Mouse (Mus musculus): ENCODE data around the gene Arid3a. TPM values are rescaled to one million over a fixed set of nuclear protein-coding genes. Genes with fewer than 3 reads are reported as not detected.
A peak's percentile ranks its signal among the peaks of the same experiment; 100 is the strongest.

The Arid3a gene
- polyA plus RNA-seq, 1 experiment, result 12.5 TPM

GRCm38 (mm10) chr10:79959847-79960601, 33.2 kb downstream of the Arid3a start, which contains the start of gene Wdr18:
Gene Wdr18, plus strand, starts transcription at chr10:79960152.
- Histone ChIP-seq H3K27ac (ENCODE audit: control insufficient read depth, insufficient read depth, low read length) (no peak within 1 kb of the TSS), H3K4me3 (ENCODE audit: control insufficient read depth, insufficient read depth, low read length) (peak within 1 kb of the TSS; percentile 74)

DNA sequence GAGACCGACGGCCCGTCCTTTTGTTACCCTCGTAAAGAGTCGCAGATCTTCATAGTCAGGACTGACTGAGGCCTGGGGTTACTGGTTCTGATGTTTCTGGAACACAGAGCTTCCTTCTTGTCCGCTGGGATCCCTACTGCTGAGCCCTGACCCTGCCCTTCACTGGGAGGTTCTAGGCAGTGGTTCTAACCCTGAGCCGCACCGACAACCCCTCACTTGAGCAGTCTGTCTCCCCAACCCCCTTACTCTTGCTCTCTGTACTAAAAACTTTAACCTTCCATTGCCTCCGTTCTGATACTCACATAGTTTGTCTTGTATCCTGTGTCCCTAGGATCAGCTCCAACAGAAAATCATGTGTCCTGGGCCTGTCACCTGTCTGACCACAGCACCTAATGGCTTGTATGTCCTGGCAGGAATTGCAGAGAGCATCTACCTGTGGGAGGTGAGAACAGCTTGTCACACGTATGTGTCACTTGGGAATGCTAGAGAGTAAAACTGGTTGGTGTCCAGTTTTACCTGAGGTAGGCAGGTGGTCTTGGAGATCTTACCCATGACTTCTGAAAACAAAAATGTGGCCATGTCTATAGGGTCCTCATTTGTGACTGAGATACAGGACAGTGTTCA, 33.9 kb downstream of the Arid3a start:
- Histone ChIP-seq H3K27ac (ENCODE audit: control insufficient read depth, insufficient read depth, low read length) (no peak overlapping the region), H3K4me1 (replicated peaks; ENCODE audit: control insufficient read depth, insufficient read depth, low read length) (peaks cover 8% of the 10 kb centered on the region), H3K27me3 (ENCODE audit: control insufficient read depth, insufficient read depth, low read length) (no peaks in the 10 kb centered on the region), H3K36me3 (ENCODE audit: control insufficient read depth, insufficient read depth, low read length) (no peaks in the 10 kb centered on the region; the same call in 1 of the 2 replicates), H3K4me3 (ENCODE audit: control insufficient read depth, insufficient read depth, low read length) (peak overlapping the region; percentile 74)
- TF ChIP-seq POLR2A (IDR thresholded peaks at IDR 0.05; ENCODE audit: control insufficient read depth, extremely low read depth, insufficient read depth, low read length, poor library complexity) (no peak), CTCF (IDR thresholded peaks at IDR 0.05; ENCODE audit: borderline replicate concordance, control insufficient read depth, extremely low read depth, insufficient read depth, low read length, poor library complexity) (no peak)
- WGBS, result 13% methylated on average over 10 of the region's 10 CpGs
- DNase-seq, result no peak

More at GRCm38 (mm10) chr10:79959847-79960601, 33.2 kb downstream of the Arid3a start, which contains the start of gene Wdr18:
- peak; percentile 99 for DNase-seq
- peak; percentile 58 for TF ChIP-seq POLR2A (IDR thresholded peaks at IDR 0.05; ENCODE audit: control insufficient read depth, extremely low read depth, insufficient read depth, low read length, poor library complexity)
- peak; percentile 95 for TF ChIP-seq CTCF (IDR thresholded peaks at IDR 0.05; ENCODE audit: borderline replicate concordance, control insufficient read depth, extremely low read depth, insufficient read depth, low read length, poor library complexity)
- Histone ChIP-seq H3K27me3 (ENCODE audit: control insufficient read depth, insufficient read depth, low read length) (no peaks in the 10 kb centered on the region), H3K4me1 (replicated peaks; ENCODE audit: control insufficient read depth, insufficient read depth, low read length) (peaks cover 8% of the 10 kb centered on the region), H3K36me3 (ENCODE audit: control insufficient read depth, insufficient read depth, low read length) (no peaks in the 10 kb centered on the region; the same call in 1 of the 2 replicates)
- WGBS, result under 1% methylated on average over 61 of the region's 61 CpGs

DNA sequence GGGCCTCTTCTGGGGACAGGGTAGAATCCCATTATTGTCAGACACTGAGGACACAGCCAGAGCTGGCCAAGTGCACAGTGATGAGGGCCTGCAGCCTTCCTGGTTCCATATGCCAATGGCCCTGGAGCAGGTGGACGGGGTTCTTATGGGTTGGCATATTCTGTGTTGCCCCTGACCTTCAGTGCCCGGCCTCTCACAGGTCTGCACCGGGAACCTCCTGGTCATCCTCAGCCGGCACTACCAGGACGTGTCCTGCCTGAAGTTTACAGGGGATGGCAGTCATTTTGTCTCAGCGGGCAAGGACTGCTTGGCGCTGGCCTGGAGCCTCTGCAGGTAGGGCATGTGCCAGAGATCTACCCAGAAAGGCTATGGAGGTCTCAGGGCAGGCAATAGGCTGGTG, 37.9 kb downstream of the Arid3a start:
- DNase-seq, result no peak
- no peak overlapping the region for H3K4me3 ChIP-seq (ENCODE audit: control insufficient read depth, insufficient read depth, low read length)
- no peak overlapping the region for H3K27ac ChIP-seq (ENCODE audit: control insufficient read depth, insufficient read depth, low read length)
- TF ChIP-seq CTCF (IDR thresholded peaks at IDR 0.05; ENCODE audit: borderline replicate concordance, control insufficient read depth, extremely low read depth, insufficient read depth, low read length, poor library complexity), result no peak
- TF ChIP-seq POLR2A (IDR thresholded peaks at IDR 0.05; ENCODE audit: control insufficient read depth, extremely low read depth, insufficient read depth, low read length, poor library complexity), result no peak
- peaks cover 6% of the 10 kb centered on the region for H3K4me1 ChIP-seq (replicated peaks; ENCODE audit: control insufficient read depth, insufficient read depth, low read length)
- H3K36me3 ChIP-seq (ENCODE audit: control insufficient read depth, insufficient read depth, low read length), result peaks cover 5% of the 10 kb centered on the region; the same call in 1 of the 2 replicates
- WGBS, result 97% methylated on average over 7 of the region's 7 CpGs
- H3K27me3 ChIP-seq (ENCODE audit: control insufficient read depth, insufficient read depth, low read length), result no peaks in the 10 kb centered on the region

DNA sequence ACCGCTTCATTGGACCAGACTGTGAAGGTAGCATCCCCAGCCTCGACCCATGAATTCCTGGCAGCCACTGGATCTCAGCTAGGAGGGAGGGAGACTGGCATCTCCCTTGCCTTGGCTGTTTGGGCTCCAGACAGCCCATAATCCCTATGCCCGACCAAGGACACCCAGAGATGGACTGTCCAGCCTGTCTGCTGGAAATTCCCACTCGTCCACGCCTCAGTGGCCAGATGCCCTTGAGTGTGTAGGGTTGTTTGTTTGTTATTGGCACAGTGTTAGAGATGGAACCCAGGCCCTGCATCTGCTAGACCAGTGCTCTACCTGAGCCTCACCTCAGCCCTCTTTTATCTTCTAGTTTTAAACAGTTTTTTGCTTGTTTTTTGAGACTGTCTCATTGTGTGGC, 38.5 kb downstream of the Arid3a start:
- H3K27ac ChIP-seq (ENCODE audit: control insufficient read depth, insufficient read depth, low read length), result no peak overlapping the region
- 0 out of 2 replicates have a peak, but pooled peaks cover under 1% of the 10 kb centered on the region for H3K27me3 ChIP-seq (ENCODE audit: control insufficient read depth, insufficient read depth, low read length)
- 98% methylated on average over 5 of the region's 5 CpGs for WGBS
- peaks cover 5% of the 10 kb centered on the region; the same call in 1 of the 2 replicates for H3K36me3 ChIP-seq (ENCODE audit: control insufficient read depth, insufficient read depth, low read length)
- no peak for DNase-seq
- no peak overlapping the region for H3K4me3 ChIP-seq (ENCODE audit: control insufficient read depth, insufficient read depth, low read length)
- TF ChIP-seq CTCF (IDR thresholded peaks at IDR 0.05; ENCODE audit: borderline replicate concordance, control insufficient read depth, extremely low read depth, insufficient read depth, low read length, poor library complexity) (no peak), POLR2A (IDR thresholded peaks at IDR 0.05; ENCODE audit: control insufficient read depth, extremely low read depth, insufficient read depth, low read length, poor library complexity) (no peak)
- H3K4me1 ChIP-seq (replicated peaks; ENCODE audit: control insufficient read depth, insufficient read depth, low read length), result peaks cover 5% of the 10 kb centered on the region

- Histone ChIP-seq H3K4me1 (replicated peaks; ENCODE audit: control insufficient read depth, insufficient read depth, low read length) (no peaks in the 10 kb centered on the region), H3K27me3 (ENCODE audit: control insufficient read depth, insufficient read depth, low read length) (peaks cover 8% of the 10 kb centered on the region; the same call in 1 of the 2 replicates), H3K27ac (ENCODE audit: control insufficient read depth, insufficient read depth, low read length) (no peak overlapping the region), H3K36me3 (ENCODE audit: control insufficient read depth, insufficient read depth, low read length) (peaks cover 5% of the 10 kb centered on the region; the same call in 1 of the 2 replicates), H3K4me3 (ENCODE audit: control insufficient read depth, insufficient read depth, low read length) (no peak overlapping the region)
- TF ChIP-seq CTCF (IDR thresholded peaks at IDR 0.05; ENCODE audit: borderline replicate concordance, control insufficient read depth, extremely low read depth, insufficient read depth, low read length, poor library complexity), result no peak
- no peak for TF ChIP-seq POLR2A (IDR thresholded peaks at IDR 0.05; ENCODE audit: control insufficient read depth, extremely low read depth, insufficient read depth, low read length, poor library complexity)
- 95% methylated on average over 5 of the region's 5 CpGs for WGBS
- no peak for DNase-seq
Measured at GRCm38 (mm10) chr10:79966886-79967400, 40.1 kb downstream of the Arid3a start.

GRCm38 (mm10) chr10:79968181-79968580, 41.3 kb downstream of the Arid3a start:
- no peak for DNase-seq
- no peak overlapping the region for H3K4me3 ChIP-seq (ENCODE audit: control insufficient read depth, insufficient read depth, low read length)
- TF ChIP-seq CTCF (IDR thresholded peaks at IDR 0.05; ENCODE audit: borderline replicate concordance, control insufficient read depth, extremely low read depth, insufficient read depth, low read length, poor library complexity) (no peak), POLR2A (IDR thresholded peaks at IDR 0.05; ENCODE audit: control insufficient read depth, extremely low read depth, insufficient read depth, low read length, poor library complexity) (no peak)
- peaks cover 8% of the 10 kb centered on the region; the same call in 1 of the 2 replicates for H3K27me3 ChIP-seq (ENCODE audit: control insufficient read depth, insufficient read depth, low read length)
- H3K4me1 ChIP-seq (replicated peaks; ENCODE audit: control insufficient read depth, insufficient read depth, low read length), result no peaks in the 10 kb centered on the region
- H3K27ac ChIP-seq (ENCODE audit: control insufficient read depth, insufficient read depth, low read length), result no peak overlapping the region
- H3K36me3 ChIP-seq (ENCODE audit: control insufficient read depth, insufficient read depth, low read length), result peaks cover 5% of the 10 kb centered on the region; the same call in 1 of the 2 replicates
- 100% methylated on average over 1 of the region's 1 CpGs for whole genome bisulfite sequencing
